Mouse (Mus musculus): Measurements from ENCODE around the gene Sectm1b.

Gene Sectm1b

GRCm38 (mm10) chr11:121027259-121027658 is 36.1 kb downstream of the Sectm1b start:
- no peak for DNase-seq (ENCODE audit: low spot score)

GRCm38 (mm10) chr11:121024163-121024562 is 39.2 kb downstream of the Sectm1b start:
- DNase-seq (ENCODE audit: low spot score) = no peak

GRCm38 (mm10) chr11:121019501-121019900 is 43.9 kb downstream of the Sectm1b start:
- DNase-seq (ENCODE audit: low spot score) = no peak

- peak; percentile 84 for DNase-seq (ENCODE audit: low spot score)
Observed at GRCm38 (mm10) chr11:121017703-121018102, 45.7 kb downstream of the Sectm1b start.

- DNase-seq (ENCODE audit: low spot score) = no peak
Observed at GRCm38 (mm10) chr11:121015472-121015871, 47.9 kb downstream of the Sectm1b start.

GRCm38 (mm10) chr11:121014896-121015300 is 48.5 kb downstream of the Sectm1b start:
- no peak for DNase-seq (ENCODE audit: low spot score)

- no peak for DNase-seq (ENCODE audit: low spot score)
Observed at GRCm38 (mm10) chr11:121013656-121014055, 49.7 kb downstream of the Sectm1b start.

- no peak for DNase-seq (ENCODE audit: low spot score)
Observed at GRCm38 (mm10) chr11:121010044-121010755, 53.2 kb downstream of the Sectm1b start.

- no peak for DNase-seq (ENCODE audit: low spot score)
Observed at GRCm38 (mm10) chr11:121006184-121006583, 57.2 kb downstream of the Sectm1b start.

GRCm38 (mm10) chr11:121004281-121004680 is 59.1 kb downstream of the Sectm1b start:
- DNase-seq (ENCODE audit: low spot score) = no peak
